Mouse (Mus musculus): ENCODE results near the gene Gm5724. TPM values are rescaled to one million over a fixed set of nuclear protein-coding genes. Genes with fewer than 3 reads are reported as not detected.

Gm5724 gene
- polyA plus RNA-seq (2015; fragmentation: Nextera tagmentation; extraction: Ambion mirVana): not detected in 2 replicates

DNA sequence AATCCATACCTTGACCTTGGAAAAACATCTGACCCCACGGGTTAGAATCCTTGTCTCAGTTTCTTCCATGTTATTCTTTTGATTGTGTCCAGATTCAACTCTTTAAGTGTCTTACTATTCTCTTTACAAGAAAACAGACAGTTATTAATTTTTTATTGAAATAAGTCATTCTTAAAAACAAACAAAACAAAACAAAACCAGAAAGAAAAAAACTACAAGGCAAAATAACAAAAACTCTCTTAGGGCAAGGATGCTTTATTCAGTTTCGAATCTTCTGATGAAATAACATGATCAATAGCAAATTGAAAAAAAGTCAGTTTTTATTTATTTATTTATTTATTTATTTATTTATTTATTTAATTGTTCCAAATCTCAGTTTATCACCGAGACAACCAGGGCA is at the start of gene Gm5724:
Gm5724 (minus strand) TSS at position 101 of the 400 bp plus-strand sequence.
- H3K27ac ChIP-seq: no peak within 1 kb of the TSS
- H3K4me2 ChIP-seq: no peak within 1 kb of the TSS
- no peaks in the 10 kb centered on the region for H3K9me3 ChIP-seq (replicated peaks)
- no peak within 1 kb of the TSS for H3K9ac ChIP-seq
- H3K4me3 ChIP-seq: no peak within 1 kb of the TSS
- H3K4me1 ChIP-seq (replicated peaks): no peaks in the 10 kb centered on the region
- no peaks in the 10 kb centered on the region for H3K27me3 ChIP-seq
- no peaks in the 10 kb centered on the region for H3K36me3 ChIP-seq
- ATAC-seq (replicated peaks; ENCODE audit: insufficient number of reproducible peaks, insufficient read depth, low FRiP score, low read depth): no peak
- 76% methylated on average over 3 of the region's 3 CpGs for WGBS

DNA sequence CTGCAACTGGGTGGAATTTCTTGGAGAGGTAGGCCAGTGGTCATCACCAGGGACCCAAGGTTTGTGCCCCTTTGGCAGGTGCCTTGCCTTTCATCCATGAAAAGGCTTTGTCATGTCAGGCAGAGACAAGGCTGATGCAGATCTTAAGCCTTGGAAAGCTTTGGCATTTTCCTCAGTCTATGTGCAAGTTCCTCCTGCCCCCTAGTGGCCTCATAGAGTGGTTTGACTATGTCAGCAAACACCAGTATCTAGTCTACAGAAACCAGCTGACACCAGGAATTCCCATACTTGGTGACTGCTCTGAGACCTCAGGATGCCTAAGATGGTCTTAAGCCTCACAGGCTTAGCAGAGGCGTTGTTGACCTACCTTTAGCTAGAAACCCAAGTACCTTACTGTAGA is 24.2 kb upstream of the Gm5724 start:
- Histone ChIP-seq H3K9me3 (replicated peaks) (no peaks in the 10 kb centered on the region), H3K36me3 (no peaks in the 10 kb centered on the region), H3K4me1 (replicated peaks) (no peaks in the 10 kb centered on the region), H3K27ac (no peak overlapping the region), H3K4me3 (no peak overlapping the region), H3K27me3 (no peaks in the 10 kb centered on the region), H3K9ac (no peak overlapping the region), H3K4me2 (no peak overlapping the region)
- no peak for ATAC-seq (replicated peaks; ENCODE audit: insufficient number of reproducible peaks, insufficient read depth, low FRiP score, low read depth)
- 24% methylated on average over 1 of the region's 1 CpGs for WGBS

DNA sequence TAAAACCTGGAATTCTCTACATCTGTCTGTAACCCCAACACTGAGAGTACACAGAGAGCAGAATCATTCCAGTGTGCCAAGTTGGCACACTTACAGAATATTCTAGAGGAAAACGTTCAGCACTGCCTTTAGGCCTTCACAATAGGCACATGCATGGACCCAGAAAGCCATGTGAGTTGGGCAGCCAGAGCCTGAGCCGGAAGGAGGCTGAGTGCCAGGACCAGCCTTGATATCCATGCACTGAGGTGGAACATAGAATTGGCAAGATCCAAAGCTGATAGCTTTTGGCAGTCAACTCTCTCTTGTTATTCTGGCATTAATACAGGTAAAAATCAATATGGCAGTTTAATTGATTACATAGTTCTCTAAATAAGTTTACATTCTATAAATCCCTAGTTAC is 866 bp upstream of the Gm5724 start:
- Histone ChIP-seq H3K9ac (no peak overlapping the region), H3K9me3 (replicated peaks) (no peaks in the 10 kb centered on the region), H3K4me1 (replicated peaks) (no peaks in the 10 kb centered on the region), H3K27me3 (no peaks in the 10 kb centered on the region), H3K36me3 (no peaks in the 10 kb centered on the region), H3K27ac (no peak overlapping the region), H3K4me3 (no peak overlapping the region), H3K4me2 (no peak overlapping the region)
- WGBS: 71% methylated on average over 2 of the region's 2 CpGs
- ATAC-seq (replicated peaks; ENCODE audit: insufficient number of reproducible peaks, insufficient read depth, low FRiP score, low read depth): no peak

DNA sequence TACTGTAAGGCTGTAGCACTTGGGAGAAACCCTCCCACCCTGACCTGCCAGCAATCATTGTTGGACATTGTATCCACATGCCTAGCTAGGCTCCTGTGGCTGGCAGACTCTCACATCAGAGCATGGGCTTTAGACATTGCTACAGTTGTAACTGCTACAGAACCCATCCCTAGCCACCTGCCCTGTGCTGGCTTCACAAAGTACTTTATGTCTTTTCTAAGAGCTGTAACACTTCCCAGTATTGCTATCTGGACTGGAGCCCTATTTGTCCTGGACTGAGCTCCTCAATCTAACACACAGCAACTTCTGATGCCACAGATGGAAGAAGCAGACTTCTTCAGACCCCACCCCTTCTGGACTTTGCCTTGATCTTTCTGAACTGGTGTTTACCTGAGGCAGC is 82.4 kb downstream of the Gm5724 start:
- no peaks in the 10 kb centered on the region for H3K4me1 ChIP-seq (replicated peaks)
- H3K4me3 ChIP-seq: no peak overlapping the region
- no peak for ATAC-seq (replicated peaks; ENCODE audit: insufficient number of reproducible peaks, insufficient read depth, low FRiP score, low read depth)
- no peaks in the 10 kb centered on the region for H3K9me3 ChIP-seq (replicated peaks)
- H3K27me3 ChIP-seq: no peaks in the 10 kb centered on the region
- no peak overlapping the region for H3K9ac ChIP-seq
- no peaks in the 10 kb centered on the region for H3K36me3 ChIP-seq
- H3K27ac ChIP-seq: no peak overlapping the region
- no peak overlapping the region for H3K4me2 ChIP-seq

GRCm38 (mm10) chr6:141687008-141687407 is 86.6 kb downstream of the Gm5724 start:
- H3K9ac ChIP-seq: no peak overlapping the region
- H3K4me3 ChIP-seq: no peak overlapping the region
- ATAC-seq (replicated peaks; ENCODE audit: insufficient number of reproducible peaks, insufficient read depth, low FRiP score, low read depth): no peak
- no peak overlapping the region for H3K4me2 ChIP-seq
- no peak overlapping the region for H3K27ac ChIP-seq
- no peaks in the 10 kb centered on the region for H3K36me3 ChIP-seq
- no peaks in the 10 kb centered on the region for H3K4me1 ChIP-seq (replicated peaks)
- H3K27me3 ChIP-seq: no peaks in the 10 kb centered on the region
- 57% methylated on average over 4 of the region's 4 CpGs for WGBS
- H3K9me3 ChIP-seq (replicated peaks): no peaks in the 10 kb centered on the region

Other genes starting within 250 kb of the Gm5724 start
- 0.18 and 0.20 TPM in 2 replicates for gene Slco1c1, start 249.4 kb downstream of the Gm5724 start, polyA plus RNA-seq (2015; fragmentation: Nextera tagmentation; extraction: Ambion mirVana)
- gene Slco1b2, start 144.3 kb downstream of the Gm5724 start, polyA plus RNA-seq (2015; fragmentation: Nextera tagmentation; extraction: Ambion mirVana): 0.06 TPM in 1 of 2 replicates, not detected in the other
- 0.06 and 0.09 TPM in 2 replicates for gene Slco1a4, start 82.4 kb upstream of the Gm5724 start, polyA plus RNA-seq (2015; fragmentation: Nextera tagmentation; extraction: Ambion mirVana)
- not detected in 2 replicates for gene Slco1a1, start 173.2 kb upstream of the Gm5724 start, polyA plus RNA-seq (2015; fragmentation: Nextera tagmentation; extraction: Ambion mirVana)
- gene Gm6614, start 237.6 kb upstream of the Gm5724 start, polyA plus RNA-seq (2015; fragmentation: Nextera tagmentation; extraction: Ambion mirVana): not detected in 2 replicates

All from heart, embryonic 15.5 days (tissue).